Mouse (Mus musculus): ENCODE measurements around the gene Antxr2. TPM values are rescaled to one million over a fixed set of nuclear protein-coding genes. Genes with fewer than 3 reads are reported as not detected.
A peak's percentile ranks its signal among the peaks of the same experiment; 100 is the strongest.

Gene Antxr2
- total and polyA plus RNA-seq, 3 experiments = 3.6 to 4.0 (median 3.9) TPM

DNA sequence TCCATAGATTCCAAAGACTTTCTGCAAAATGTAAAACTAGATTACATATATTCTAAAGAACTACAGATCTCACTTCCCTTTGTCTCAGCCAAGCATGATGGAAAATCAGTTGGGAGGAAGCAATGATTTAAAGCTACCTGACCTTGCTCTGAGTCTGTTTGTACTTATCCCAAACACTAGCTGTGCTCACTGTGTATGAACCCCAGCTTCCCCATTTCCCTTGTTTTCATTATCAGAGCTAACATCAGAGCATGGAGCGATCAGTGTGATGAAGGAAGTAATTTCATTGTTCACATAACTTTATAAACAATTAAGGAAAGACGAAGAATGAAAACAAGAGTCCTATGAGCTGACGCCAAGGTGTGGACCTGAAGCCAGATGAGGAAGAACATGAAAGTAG lies 68.3 kb downstream of the Antxr2 start:
- dilution Hi-C loops (cut with MboI; ENCODE audit: extremely low pct_ligation_motif_present, extremely low pct_unique_long_range_greater_than_20kb, low sequenced_read_pairs) = no loop called here
- DNase-seq (ENCODE audit: extremely low read depth) = no peak

DNA sequence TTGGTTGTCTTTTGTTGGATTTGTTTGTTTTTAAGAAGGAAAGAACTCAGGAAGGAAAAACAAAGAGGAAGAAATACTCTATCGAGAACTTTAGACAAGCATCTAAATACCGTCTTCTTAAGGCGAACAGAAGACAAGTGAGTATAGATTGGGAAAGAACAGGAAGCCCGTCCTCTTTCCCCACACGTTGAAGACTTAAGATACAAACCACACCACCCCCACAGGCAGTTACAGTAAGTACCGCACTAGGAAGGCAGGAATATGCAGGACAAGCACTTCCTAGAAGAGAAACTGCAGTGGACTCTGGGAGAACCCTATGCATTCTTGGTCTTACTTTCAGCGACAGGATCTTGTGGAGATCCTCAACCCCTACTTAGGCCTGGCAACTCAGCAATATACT lies 69.1 kb downstream of the Antxr2 start:
- no peak for DNase-seq (ENCODE audit: extremely low read depth)
- Histone ChIP-seq H3K9ac (ENCODE audit: insufficient read depth, low read depth) (no peak overlapping the region), H3K36me3 (replicated peaks in 1 of 2; ENCODE audit: control insufficient read depth in 1 of 2, insufficient read depth in 1 of 2, low read length in 1 of 2) (peaks cover 6 to 38% of the 10 kb centered on the region in 2 experiments), H3K4me3 (replicated peaks in 1 of 3; ENCODE audit: low read depth in 2 of 3, low read length in 2 of 3, poor library complexity in 1 of 3) (no peak overlapping the region), H3K9me3 (replicated peaks; ENCODE audit: low read length) (no peaks in the 10 kb centered on the region), H3K4me2 (ENCODE audit: insufficient read depth, low read depth, poor library complexity, severe bottlenecking) (no peak overlapping the region), H3K79me2 (replicated peaks; ENCODE audit: control insufficient read depth, extremely low read depth, insufficient read depth, poor library complexity, severe bottlenecking) (no peaks in the 10 kb centered on the region), H3K27me3 (replicated peaks) (no peaks in the 10 kb centered on the region), H3K27ac (ENCODE audit: insufficient read depth, low read depth) (no peak overlapping the region), H3K4me1 (ENCODE audit: control insufficient read depth in 1 of 2, insufficient read depth in 2 of 2) (peaks cover 5 to 18% of the 10 kb centered on the region in 2 experiments; a peak in 3 of 4 replicates)
- in situ Hi-C loops (cut with MboI; ENCODE audit: low pct_ligation_motif_present, low pct_unique_long_range_greater_than_20kb, low sequenced_read_pairs) = no loop called here
- no peak for TF ChIP-seq ZNF384 (IDR thresholded peaks at IDR 0.05; ENCODE audit: low read depth, low read length)
- TF ChIP-seq KAT2A (IDR thresholded peaks at IDR 0.05; ENCODE audit: insufficient replicate concordance, low read length) = no peak
- TF ChIP-seq TBP (conservative IDR thresholded peaks at IDR 0.05; ENCODE audit: low read depth, low read length) = no peak
- TF ChIP-seq TCF12 (IDR thresholded peaks at IDR 0.05; ENCODE audit: low read depth, low read length) = no peak
- TF ChIP-seq JUND (conservative IDR thresholded peaks at IDR 0.05; ENCODE audit: low read depth, low read length) = no peak
- no peak for TF ChIP-seq E2F4 (IDR thresholded peaks at IDR 0.05; ENCODE audit: insufficient replicate concordance, low read depth, low read length)
- no peak for TF ChIP-seq MAFK (IDR thresholded peaks at IDR 0.05; ENCODE audit: insufficient replicate concordance, low read length)
- no peak for TF ChIP-seq NELFE (IDR thresholded peaks at IDR 0.05; ENCODE audit: low read depth, low read length)
- no peak for TF ChIP-seq RAD21 (IDR thresholded peaks at IDR 0.05; ENCODE audit: low read depth, low read length)
- TF ChIP-seq SMC3 (IDR thresholded peaks at IDR 0.05; ENCODE audit: low read depth, low read length) = no peak
- no peak for TF ChIP-seq ZKSCAN1 (IDR thresholded peaks at IDR 0.05; ENCODE audit: borderline replicate concordance, low read depth, low read length)
- no peak for TF ChIP-seq MAX (IDR thresholded peaks at IDR 0.05; ENCODE audit: low read length)
- TF ChIP-seq MAZ (IDR thresholded peaks at IDR 0.05; ENCODE audit: low read depth, low read length) = no peak
- no peak for TF ChIP-seq USF1 (IDR thresholded peaks at IDR 0.05; ENCODE audit: low read depth, low read length)
- TF ChIP-seq CTCF (conservative IDR thresholded peaks at IDR 0.05 in 1 of 2, IDR thresholded peaks at IDR 0.05 in 1 of 2; ENCODE audit: low read depth in 2 of 2, low read length in 2 of 2) = no peak
- TF ChIP-seq POLR2AphosphoS2 (IDR thresholded peaks at IDR 0.05; ENCODE audit: low read depth, low read length) = no peak
- dilution Hi-C loops (cut with MboI; ENCODE audit: extremely low pct_ligation_motif_present, extremely low pct_unique_long_range_greater_than_20kb, low sequenced_read_pairs) = no loop called here

More for the DNA sequence above, 68.3 kb downstream of the Antxr2 start:
- no peak overlapping the region for H3K9ac ChIP-seq (ENCODE audit: insufficient read depth, low read depth)
- H3K4me1 ChIP-seq (ENCODE audit: control insufficient read depth in 1 of 2, insufficient read depth in 2 of 2) = peaks cover 5 to 21% of the 10 kb centered on the region in 2 experiments; a peak in 3 of 4 replicates
- peaks cover 6 to 35% of the 10 kb centered on the region in 2 experiments for H3K36me3 ChIP-seq (replicated peaks in 1 of 2; ENCODE audit: control insufficient read depth in 1 of 2, insufficient read depth in 1 of 2, low read length in 1 of 2)
- no peaks in the 10 kb centered on the region for H3K27me3 ChIP-seq (replicated peaks)
- H3K9me3 ChIP-seq (replicated peaks; ENCODE audit: low read length) = no peaks in the 10 kb centered on the region
- H3K4me3 ChIP-seq (replicated peaks in 1 of 3; ENCODE audit: low read depth in 2 of 3, low read length in 2 of 3, poor library complexity in 1 of 3) = no peak overlapping the region
- H3K27ac ChIP-seq (ENCODE audit: insufficient read depth, low read depth) = no peak overlapping the region
- H3K4me2 ChIP-seq (ENCODE audit: insufficient read depth, low read depth, poor library complexity, severe bottlenecking) = no peak overlapping the region
- in situ Hi-C loops (cut with MboI; ENCODE audit: low pct_ligation_motif_present, low pct_unique_long_range_greater_than_20kb, low sequenced_read_pairs) = no loop called here
- no peaks in the 10 kb centered on the region for H3K79me2 ChIP-seq (replicated peaks; ENCODE audit: control insufficient read depth, extremely low read depth, insufficient read depth, poor library complexity, severe bottlenecking)
- no peak for TF ChIP-seq NELFE (IDR thresholded peaks at IDR 0.05; ENCODE audit: low read depth, low read length)
- no peak for TF ChIP-seq MAFK (IDR thresholded peaks at IDR 0.05; ENCODE audit: insufficient replicate concordance, low read length)
- no peak for TF ChIP-seq CHD1 (IDR thresholded peaks at IDR 0.05; ENCODE audit: low read depth, low read length)
- no peak for TF ChIP-seq ZNF384 (IDR thresholded peaks at IDR 0.05; ENCODE audit: low read depth, low read length)
- no peak for TF ChIP-seq SIN3A (IDR thresholded peaks at IDR 0.05; ENCODE audit: low read length)
- no peak for TF ChIP-seq MAX (IDR thresholded peaks at IDR 0.05; ENCODE audit: low read length)
- TF ChIP-seq EP300 (IDR thresholded peaks at IDR 0.05; ENCODE audit: low read length) = 0 out of 2 replicates have a peak, but pooled peaks have one; percentile 19

Data from CH12.LX (cell line).